Mouse (Mus musculus): Measurements from ENCODE around the gene Rbm20.
"Not testable (repeated sequence)": the region's sequence is repeated elsewhere in the genome, so short reads cannot be mapped to it uniquely, and the experiment has no call there.

The Rbm20 gene

DNA sequence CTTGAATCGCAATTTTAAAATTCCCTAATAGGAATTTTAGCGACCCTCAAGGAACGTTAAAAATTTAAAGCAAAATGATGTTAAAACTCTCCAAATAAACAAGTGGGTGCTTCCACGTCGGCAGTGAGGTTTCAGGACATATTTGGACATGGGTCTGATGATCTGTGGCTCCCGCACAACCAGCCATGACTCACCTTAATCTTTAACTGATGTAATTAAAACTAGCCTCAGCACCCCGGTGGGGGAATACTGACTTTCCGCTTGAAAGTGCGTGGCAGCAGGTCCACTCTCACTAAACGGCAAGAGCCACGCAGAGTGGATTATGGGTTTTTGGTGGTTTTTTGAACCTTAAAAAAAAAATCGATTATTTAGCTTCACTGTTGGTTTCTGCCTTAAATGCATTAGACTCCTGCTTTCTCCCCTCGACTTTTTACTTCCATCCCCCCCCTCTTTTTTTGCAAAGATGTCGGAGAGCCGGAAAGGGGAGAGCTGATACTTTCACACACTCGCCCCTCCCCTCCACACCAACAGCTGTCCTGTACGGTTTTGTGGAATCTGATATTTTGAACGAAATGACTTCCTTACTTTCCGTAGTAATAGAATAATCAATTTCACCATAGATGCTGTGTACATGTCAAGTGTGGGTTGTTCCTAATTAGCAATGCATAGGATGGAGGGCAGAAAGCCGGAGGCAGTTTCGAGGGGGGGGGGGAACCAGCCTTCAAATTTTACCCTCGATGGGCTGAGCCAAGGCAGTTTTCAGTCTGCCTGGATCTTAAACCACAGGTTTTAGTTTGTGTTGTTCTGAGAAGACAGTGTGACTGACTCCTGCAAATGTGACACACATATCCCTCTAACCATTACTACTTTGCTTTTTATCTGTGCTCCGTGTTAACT is 117.1 kb downstream of the Rbm20 start:
- DNase-seq, result no peak

DNA sequence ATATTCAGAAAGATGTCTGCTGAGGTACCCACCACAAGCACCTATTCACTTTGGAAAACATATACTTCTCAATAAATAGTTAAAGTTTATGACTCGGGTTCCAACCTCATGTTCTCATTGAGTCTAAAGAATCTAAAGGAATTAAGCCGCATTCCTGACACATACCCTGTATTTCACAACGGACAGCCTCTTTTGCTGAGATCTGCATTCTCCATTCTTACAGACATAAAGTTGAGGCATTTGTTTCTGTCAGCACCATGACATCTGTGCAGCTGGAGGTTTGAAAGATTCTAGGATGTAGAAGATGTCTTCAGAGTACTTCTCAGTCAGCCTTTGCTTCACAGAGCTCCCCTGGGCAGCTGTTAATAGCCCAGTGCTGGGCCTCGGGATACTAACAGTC is 117.9 kb downstream of the Rbm20 start:
- no peak for DNase-seq

DNA sequence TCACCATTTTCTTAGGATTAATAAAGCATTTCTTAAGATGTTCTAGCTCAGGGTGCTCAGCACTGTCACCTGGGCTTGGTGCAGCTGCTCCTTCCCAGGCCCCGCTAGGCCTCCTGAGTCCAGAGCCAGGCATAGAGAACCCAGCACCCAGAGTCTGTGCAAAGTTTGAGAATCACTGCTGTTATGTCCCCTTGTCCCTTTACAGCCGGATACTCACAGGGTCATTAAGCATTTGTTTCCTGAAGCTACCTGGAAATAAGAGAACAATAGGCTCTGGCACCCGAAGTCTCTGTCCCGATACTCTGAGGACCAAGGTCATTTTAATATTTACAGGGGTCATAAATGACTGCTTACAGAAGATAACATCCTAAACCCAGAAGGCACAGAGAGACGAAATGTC is 118.9 kb downstream of the Rbm20 start:
- DNase-seq, result no peak

DNA sequence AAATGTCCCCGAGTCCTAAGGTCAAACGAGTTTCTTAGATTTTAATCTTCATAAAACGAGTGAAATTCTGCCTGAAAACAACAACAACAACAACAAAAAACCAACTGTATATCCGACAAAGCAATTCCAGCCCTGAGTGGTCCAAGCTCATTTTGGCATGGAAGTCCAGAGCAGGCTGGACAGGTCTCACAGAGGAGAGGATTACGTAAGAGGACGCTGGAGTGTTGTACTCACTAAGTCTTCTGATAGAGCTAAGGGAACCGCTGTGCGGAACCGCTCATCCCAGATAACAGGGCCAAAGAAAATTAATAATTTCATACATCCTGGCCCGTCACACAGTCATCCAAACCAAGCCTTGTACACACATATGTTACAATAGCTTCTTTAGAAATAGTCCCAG is 120.7 kb downstream of the Rbm20 start:
- no peak for DNase-seq

DNA sequence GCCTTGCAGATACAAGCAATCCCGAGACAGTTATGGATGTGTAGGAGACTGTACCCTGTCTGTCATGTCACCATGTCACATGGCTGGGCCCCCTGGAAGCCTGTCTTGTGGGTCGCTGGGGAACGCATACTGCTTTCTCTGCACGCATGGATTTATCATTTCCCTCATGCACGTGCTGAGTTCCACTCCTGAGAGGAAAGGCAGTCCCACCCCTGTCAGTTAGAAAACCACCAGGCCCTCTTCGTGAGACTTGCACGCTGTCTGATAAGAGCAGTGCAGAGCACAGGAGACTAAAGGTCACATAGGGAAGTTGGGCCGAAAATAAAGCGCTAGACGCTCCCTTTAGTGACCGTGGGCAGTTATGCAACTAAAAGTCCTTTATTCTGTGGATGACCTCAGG is 122.8 kb downstream of the Rbm20 start:
- DNase-seq, result no peak

GRCm38 (mm10) chr19:53800365-53800999 is 123.4 kb downstream of the Rbm20 start:
- no peak for DNase-seq

- DNase-seq, result no peak
Measured at GRCm38 (mm10) chr19:53801380-53801779, 124.3 kb downstream of the Rbm20 start.

GRCm38 (mm10) chr19:53801789-53802683 is 124.9 kb downstream of the Rbm20 start:
- no peak for DNase-seq

GRCm38 (mm10) chr19:53803954-53804353 is 126.8 kb downstream of the Rbm20 start:
- no peak for DNase-seq

DNA sequence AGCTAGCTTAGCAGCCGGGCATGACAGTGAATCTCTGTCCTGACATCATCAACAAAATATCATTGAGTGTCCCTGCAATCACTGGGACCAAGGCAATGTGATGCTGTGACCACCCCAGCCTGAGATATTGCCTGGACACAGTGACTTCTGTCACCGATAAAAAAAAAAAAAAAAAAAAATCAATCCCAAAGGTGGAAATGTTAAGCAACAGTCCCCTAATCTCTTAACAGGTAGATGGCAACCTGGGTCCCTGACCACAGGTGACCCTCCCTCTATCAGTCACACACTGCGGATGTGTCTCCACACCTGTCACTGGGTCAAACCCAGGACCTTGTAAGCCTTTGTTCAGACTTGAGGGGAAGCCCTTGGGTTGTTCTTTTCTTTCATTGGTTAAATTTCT is 128.0 kb downstream of the Rbm20 start:
- DNase-seq, result no peak

DNA sequence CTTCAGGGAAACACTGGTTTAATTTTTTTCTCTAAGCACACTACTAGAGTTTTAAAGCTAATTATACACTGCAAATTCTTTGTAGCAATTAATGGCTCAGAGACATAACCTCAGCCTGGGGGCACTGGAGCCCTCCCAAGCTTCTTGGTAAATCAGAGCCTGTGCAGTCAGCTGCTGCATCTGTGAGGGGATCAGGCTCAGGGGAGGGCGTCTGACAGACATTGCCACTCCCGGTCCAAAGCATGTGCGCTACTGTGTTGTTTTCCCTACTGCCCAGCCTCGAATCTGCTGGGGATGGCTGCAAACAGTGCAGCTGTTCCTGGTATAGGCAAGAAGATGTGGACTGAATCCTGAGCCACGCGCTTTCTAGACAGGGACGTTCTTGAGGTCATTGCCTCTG is 129.0 kb downstream of the Rbm20 start:
- DNase-seq, result no peak

- not testable (repeated sequence) for DNase-seq
Measured at GRCm38 (mm10) chr19:53806526-53807275, 129.6 kb downstream of the Rbm20 start.

- no peak for DNase-seq
Measured at GRCm38 (mm10) chr19:53807276-53807801, 130.2 kb downstream of the Rbm20 start.

GRCm38 (mm10) chr19:53808041-53808777 is 131.1 kb downstream of the Rbm20 start:
- DNase-seq, result no peak

- DNase-seq, result no peak
Measured at GRCm38 (mm10) chr19:53809185-53809861, 132.2 kb downstream of the Rbm20 start.

GRCm38 (mm10) chr19:53810024-53810423 is 132.9 kb downstream of the Rbm20 start:
- DNase-seq, result no peak

DNA sequence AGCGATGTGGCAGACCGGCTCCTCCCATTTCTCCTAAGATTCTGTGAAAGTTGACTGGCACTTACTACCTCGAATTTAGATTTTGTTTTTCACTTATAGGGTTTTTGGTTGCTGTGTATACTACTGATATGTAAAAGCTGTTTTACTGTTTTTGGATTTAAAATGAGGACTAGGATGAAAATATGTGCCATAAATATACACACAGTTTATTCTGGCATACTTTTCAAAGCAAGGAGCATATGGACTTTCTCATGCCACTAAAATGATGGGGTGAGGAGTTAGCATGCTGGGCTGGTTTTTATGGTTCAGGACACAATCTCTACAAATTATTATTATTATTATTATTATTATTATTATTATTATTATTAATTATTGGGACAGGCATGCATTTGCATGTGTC is 133.5 kb downstream of the Rbm20 start:
- no peak for DNase-seq

- DNase-seq, result no peak
Measured at GRCm38 (mm10) chr19:53813576-53813975, 136.5 kb downstream of the Rbm20 start.

DNA sequence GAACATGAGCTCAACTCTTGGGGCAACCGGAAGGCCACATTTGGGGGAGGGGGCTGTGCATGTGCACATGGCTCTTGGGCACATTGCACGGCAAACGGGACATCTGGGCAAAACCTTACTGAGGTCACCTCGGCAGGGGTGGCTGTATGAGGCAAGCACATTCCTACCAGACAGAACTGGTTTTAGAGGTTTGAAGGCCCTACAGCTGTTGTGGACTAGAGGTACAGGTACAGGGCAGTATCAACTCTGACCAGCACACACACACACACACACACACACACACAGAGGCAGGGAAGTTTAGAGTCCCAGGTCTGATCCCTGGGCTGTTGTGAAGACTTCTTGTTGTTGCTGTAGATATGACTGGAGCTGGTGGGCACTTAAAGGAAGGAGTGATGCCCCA is 138.6 kb downstream of the Rbm20 start:
- no peak for DNase-seq

DNA sequence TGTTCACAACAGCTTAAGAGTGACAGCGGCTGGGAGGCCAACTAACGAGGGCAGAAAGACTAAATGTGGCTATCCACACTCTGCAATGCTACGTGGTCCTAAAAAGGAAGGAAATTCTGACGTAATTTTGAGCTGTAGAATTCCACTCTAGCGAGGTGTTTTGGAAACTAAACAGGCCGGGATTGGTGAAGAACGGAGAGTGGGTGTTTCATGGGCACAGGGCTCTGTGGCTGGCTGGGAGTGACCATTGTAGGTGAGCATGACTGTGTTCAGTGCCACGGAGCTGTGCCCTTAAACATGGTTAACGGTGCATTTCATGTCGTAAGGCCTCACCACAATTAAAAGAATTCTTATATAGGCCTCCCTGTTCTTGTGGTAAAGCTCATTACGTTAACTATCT is 139.1 kb downstream of the Rbm20 start:
- DNase-seq, result no peak

DNA sequence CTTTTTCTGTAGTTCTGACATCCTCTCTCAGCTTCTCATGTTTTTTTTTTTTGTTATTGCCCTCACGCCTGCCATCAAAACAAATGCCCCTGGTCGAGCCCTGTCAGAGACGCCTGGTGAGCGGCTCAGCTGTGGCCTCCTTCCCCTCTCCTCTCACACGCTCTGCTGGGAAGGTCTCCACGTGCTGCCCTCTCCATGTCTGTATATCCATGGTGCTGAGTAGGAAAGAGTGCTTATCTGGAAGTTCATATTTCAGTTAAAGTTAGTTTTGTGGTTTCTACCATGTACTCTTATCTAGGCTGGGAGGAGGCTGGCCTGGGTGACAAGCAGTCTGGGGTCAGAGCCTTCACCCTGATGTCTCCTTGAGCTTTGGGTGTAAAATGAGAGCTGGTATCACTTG is 142.2 kb downstream of the Rbm20 start:
- DNase-seq, result no peak

Measured in cerebellum, postnatal 36 days (tissue).